Mouse (Mus musculus): Measurements from ENCODE around the gene Epb41l5. TPM values are rescaled to one million over a fixed set of nuclear protein-coding genes. Genes with fewer than 3 reads are reported as not detected.

Epb41l5 gene
- polyA plus RNA-seq, 1 experiment from 2014 or later, result 17.1 TPM

DNA sequence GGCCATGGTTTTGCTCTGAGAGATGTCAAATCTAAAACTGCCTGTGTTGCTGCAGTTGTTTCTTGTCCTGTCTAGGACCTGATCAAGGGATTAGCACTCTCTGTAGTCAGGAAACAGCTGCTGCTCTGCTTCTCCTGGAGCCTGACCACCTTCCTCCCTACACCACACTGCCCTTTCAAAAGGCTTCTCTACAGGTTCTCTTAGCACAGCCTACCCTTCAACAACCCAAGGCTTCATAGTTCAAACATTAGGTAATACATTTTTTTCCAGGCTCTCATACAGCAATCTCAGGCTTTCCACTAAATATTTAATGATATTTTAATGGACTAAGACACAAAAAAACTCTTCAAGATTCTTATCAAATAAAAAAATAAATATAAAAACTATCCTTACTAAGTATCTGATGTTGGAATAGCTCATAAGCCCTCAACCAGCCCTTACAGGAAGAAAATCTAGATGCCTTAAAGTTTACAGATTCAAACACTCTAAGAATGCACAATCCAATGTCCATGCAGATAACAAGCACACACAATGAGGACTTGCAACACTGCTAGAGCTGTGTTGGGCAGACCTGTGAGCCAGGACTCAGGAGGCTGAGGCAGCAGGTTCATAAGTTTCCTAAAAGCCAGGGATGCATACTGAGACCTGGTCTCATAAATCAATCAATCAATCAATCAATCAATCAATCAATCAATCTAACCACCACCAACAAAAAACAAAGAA lies 7.5 kb downstream of the Epb41l5 start:
- Histone ChIP-seq H3K4me1 (no peaks in the 10 kb centered on the region), H3K36me3 (no peaks in the 10 kb centered on the region), H3K27ac (replicated peaks) (no peak overlapping the region), H3K9ac (replicated peaks) (no peak overlapping the region), H3K9me3 (replicated peaks) (no peaks in the 10 kb centered on the region), H3K27me3 (replicated peaks) (no peaks in the 10 kb centered on the region), H3K4me3 (replicated peaks) (no peak overlapping the region), H3K4me2 (no peak overlapping the region)
- ATAC-seq (ENCODE audit: low FRiP score), result no peak

GRCm38 (mm10) chr1:119640006-119640405 lies 8.8 kb downstream of the Epb41l5 start:
- Histone ChIP-seq H3K4me3 (replicated peaks) (no peak overlapping the region), H3K4me1 (no peaks in the 10 kb centered on the region), H3K9me3 (replicated peaks) (no peaks in the 10 kb centered on the region), H3K9ac (replicated peaks) (no peak overlapping the region), H3K36me3 (no peaks in the 10 kb centered on the region), H3K4me2 (no peak overlapping the region), H3K27me3 (replicated peaks) (no peaks in the 10 kb centered on the region), H3K27ac (replicated peaks) (no peak overlapping the region)
- WGBS, result 82% methylated on average over 2 of the region's 2 CpGs
- no peak for ATAC-seq (ENCODE audit: low FRiP score)

DNA sequence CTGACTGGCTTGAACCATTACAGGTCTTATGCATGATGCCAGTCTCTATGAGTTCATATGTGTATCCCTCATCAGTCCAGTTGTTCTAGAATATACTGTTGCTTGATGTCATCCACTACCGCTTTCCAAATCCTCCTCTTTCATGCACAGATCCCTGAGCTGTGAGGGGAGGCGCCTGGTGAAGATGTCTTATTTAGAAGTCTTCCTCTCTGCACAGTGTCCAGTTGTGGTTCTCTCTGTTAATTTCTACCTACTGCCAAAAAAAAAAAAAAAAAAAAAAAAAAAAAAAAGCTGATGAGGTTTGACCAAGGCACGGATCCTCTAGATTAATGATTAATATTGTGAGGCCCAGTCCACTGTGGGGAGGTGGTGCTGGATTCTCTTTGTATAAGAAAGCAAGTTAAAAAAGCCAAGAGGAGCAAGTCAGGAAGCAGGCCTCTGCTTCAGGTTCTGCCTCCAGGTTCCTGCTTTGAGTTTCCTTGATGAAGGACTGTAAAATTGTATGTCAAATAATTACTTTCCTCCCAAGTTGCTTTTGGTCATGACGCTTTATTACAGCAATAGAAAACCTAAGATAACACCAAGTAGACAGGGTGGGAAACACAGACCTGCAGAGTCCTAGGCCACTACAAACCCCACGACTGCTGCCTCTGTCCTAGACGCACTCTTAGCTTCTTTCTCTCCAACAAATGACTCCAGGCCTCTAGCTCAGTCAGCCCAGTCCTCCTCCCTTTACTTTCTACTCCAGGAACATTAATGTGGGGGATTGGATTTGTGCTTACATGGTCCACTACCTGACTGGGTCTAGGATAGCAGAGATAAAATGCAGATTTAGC lies 11.4 kb downstream of the Epb41l5 start:
- Histone ChIP-seq H3K36me3 (no peaks in the 10 kb centered on the region), H3K27me3 (replicated peaks) (no peaks in the 10 kb centered on the region), H3K4me1 (no peaks in the 10 kb centered on the region), H3K4me2 (no peak overlapping the region), H3K4me3 (replicated peaks) (no peak overlapping the region), H3K9me3 (replicated peaks) (no peaks in the 10 kb centered on the region), H3K9ac (replicated peaks) (no peak overlapping the region), H3K27ac (replicated peaks) (no peak overlapping the region)
- WGBS, result 82% methylated on average over 6 of the region's 6 CpGs
- ATAC-seq (ENCODE audit: low FRiP score), result no peak

GRCm38 (mm10) chr1:119634746-119635145 lies 14.1 kb downstream of the Epb41l5 start:
- no peaks in the 10 kb centered on the region for H3K36me3 ChIP-seq
- H3K27ac ChIP-seq (replicated peaks), result no peak overlapping the region
- no peaks in the 10 kb centered on the region for H3K27me3 ChIP-seq (replicated peaks)
- 33% methylated on average over 3 of the region's 3 CpGs for WGBS
- H3K4me3 ChIP-seq (replicated peaks), result no peak overlapping the region
- no peak overlapping the region for H3K9ac ChIP-seq (replicated peaks)
- H3K9me3 ChIP-seq (replicated peaks), result no peaks in the 10 kb centered on the region
- no peak overlapping the region for H3K4me2 ChIP-seq
- no peaks in the 10 kb centered on the region for H3K4me1 ChIP-seq
- ATAC-seq (ENCODE audit: low FRiP score), result no peak

DNA sequence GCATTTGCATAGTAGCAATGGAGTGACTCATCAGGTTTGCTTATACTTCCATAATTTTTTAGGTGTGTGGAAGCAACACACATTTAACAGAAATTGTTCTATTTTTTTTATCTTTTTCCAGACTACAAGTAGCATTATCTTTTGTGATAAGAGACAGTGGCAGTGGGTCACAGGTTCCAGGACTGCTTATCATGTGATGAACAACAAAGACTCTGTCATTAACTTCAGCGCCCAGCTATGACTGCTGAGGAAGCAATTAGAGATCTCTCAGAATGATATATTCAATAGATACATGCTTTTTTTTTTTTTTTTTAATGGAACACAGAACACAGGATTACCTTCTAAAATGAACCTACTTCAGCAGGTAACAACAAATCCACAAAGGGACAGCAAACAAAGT lies 18.4 kb downstream of the Epb41l5 start:
- 69% methylated on average over 1 of the region's 1 CpGs for WGBS
- no peak overlapping the region for H3K4me2 ChIP-seq
- no peak for ATAC-seq (ENCODE audit: low FRiP score)
- no peak overlapping the region for H3K4me3 ChIP-seq (replicated peaks)
- H3K9me3 ChIP-seq (replicated peaks), result no peaks in the 10 kb centered on the region
- H3K36me3 ChIP-seq, result no peaks in the 10 kb centered on the region
- H3K4me1 ChIP-seq, result no peaks in the 10 kb centered on the region
- H3K9ac ChIP-seq (replicated peaks), result no peak overlapping the region
- no peaks in the 10 kb centered on the region for H3K27me3 ChIP-seq (replicated peaks)
- no peak overlapping the region for H3K27ac ChIP-seq (replicated peaks)

- H3K4me3 ChIP-seq (replicated peaks), result no peak overlapping the region
- no peaks in the 10 kb centered on the region for H3K4me1 ChIP-seq
- H3K27me3 ChIP-seq (replicated peaks), result no peaks in the 10 kb centered on the region
- no peak overlapping the region for H3K9ac ChIP-seq (replicated peaks)
- H3K36me3 ChIP-seq, result no peaks in the 10 kb centered on the region
- 86% methylated on average over 4 of the region's 4 CpGs for WGBS
- H3K27ac ChIP-seq (replicated peaks), result no peak overlapping the region
- H3K4me2 ChIP-seq, result no peak overlapping the region
- ATAC-seq (ENCODE audit: low FRiP score), result no peak
- H3K9me3 ChIP-seq (replicated peaks), result no peaks in the 10 kb centered on the region
Observed at GRCm38 (mm10) chr1:119626837-119627236, 22.0 kb downstream of the Epb41l5 start.

GRCm38 (mm10) chr1:119624444-119624843 lies 24.4 kb downstream of the Epb41l5 start:
- H3K4me2 ChIP-seq, result no peak overlapping the region
- no peak overlapping the region for H3K4me3 ChIP-seq (replicated peaks)
- 40% methylated on average over 2 of the region's 2 CpGs for WGBS
- no peaks in the 10 kb centered on the region for H3K4me1 ChIP-seq
- H3K9ac ChIP-seq (replicated peaks), result no peak overlapping the region
- no peaks in the 10 kb centered on the region for H3K9me3 ChIP-seq (replicated peaks)
- H3K36me3 ChIP-seq, result peaks cover 4% of the 10 kb centered on the region; the same call in 1 of the 2 replicates
- ATAC-seq (ENCODE audit: low FRiP score), result no peak
- no peaks in the 10 kb centered on the region for H3K27me3 ChIP-seq (replicated peaks)
- no peak overlapping the region for H3K27ac ChIP-seq (replicated peaks)

GRCm38 (mm10) chr1:119605396-119605795 lies 43.4 kb downstream of the Epb41l5 start:
- 91% methylated on average over 3 of the region's 3 CpGs for WGBS

DNA sequence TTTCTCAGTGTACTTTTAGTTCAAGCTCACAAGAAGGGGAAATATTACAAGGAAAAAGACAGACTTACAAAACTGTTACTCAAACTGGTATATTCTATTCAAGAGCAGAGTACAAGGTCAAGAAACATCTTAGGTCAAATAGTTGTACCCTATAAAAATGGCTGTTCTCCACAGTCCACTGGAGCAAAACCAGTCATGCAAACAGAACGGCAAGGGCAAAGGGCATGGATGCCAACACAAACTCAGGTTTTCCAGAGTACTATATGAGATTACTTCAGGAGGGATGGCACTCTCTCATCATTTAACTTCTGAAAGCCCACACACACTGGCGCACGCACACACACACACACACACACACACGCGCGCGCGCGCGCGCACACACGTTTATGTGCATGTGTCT lies 46.4 kb downstream of the Epb41l5 start:
- Histone ChIP-seq H3K4me3 (replicated peaks) (no peak overlapping the region), H3K27me3 (replicated peaks) (no peaks in the 10 kb centered on the region), H3K9ac (replicated peaks) (no peak overlapping the region), H3K27ac (replicated peaks) (no peak overlapping the region), H3K4me2 (no peak overlapping the region), H3K9me3 (replicated peaks) (no peaks in the 10 kb centered on the region), H3K4me1 (no peaks in the 10 kb centered on the region), H3K36me3 (0 out of 2 replicates have a peak, but pooled peaks cover 4% of the 10 kb centered on the region)
- WGBS, result 98% methylated on average over 12 of the region's 12 CpGs
- no peak for ATAC-seq (ENCODE audit: low FRiP score)

More at GRCm38 (mm10) chr1:119605396-119605795, 43.4 kb downstream of the Epb41l5 start:
- Histone ChIP-seq H3K4me3 (replicated peaks) (no peak overlapping the region), H3K27ac (replicated peaks) (no peak overlapping the region), H3K4me2 (no peak overlapping the region), H3K27me3 (replicated peaks) (no peaks in the 10 kb centered on the region), H3K9me3 (replicated peaks) (no peaks in the 10 kb centered on the region), H3K9ac (replicated peaks) (no peak overlapping the region), H3K4me1 (no peaks in the 10 kb centered on the region), H3K36me3 (0 out of 2 replicates have a peak, but pooled peaks cover 7% of the 10 kb centered on the region)
- ATAC-seq (ENCODE audit: low FRiP score), result no peak

DNA sequence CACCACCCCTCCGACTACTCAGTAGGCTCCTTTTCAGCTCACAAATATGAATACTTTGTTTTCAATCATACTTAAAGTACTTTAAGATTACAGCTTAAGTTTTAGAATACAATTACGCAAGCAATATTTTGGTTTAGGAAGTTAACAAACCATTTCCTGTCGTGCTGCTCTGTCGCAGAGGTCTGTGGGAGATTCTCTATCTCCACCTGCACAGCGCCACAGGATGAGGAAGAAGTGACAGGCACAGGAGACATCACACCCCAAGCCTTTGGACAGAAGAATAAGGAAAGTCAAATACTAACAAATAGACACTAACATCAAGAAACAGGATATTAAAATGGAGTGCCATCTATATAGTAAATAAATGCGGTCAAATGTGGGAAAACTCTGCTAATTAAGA lies 49.9 kb downstream of the Epb41l5 start:
- Histone ChIP-seq H3K9ac (replicated peaks) (no peak overlapping the region), H3K4me1 (no peaks in the 10 kb centered on the region), H3K36me3 (peaks cover 3% of the 10 kb centered on the region; the same call in 1 of the 2 replicates), H3K4me2 (no peak overlapping the region), H3K9me3 (replicated peaks) (no peaks in the 10 kb centered on the region), H3K4me3 (replicated peaks) (no peak overlapping the region), H3K27me3 (replicated peaks) (no peaks in the 10 kb centered on the region), H3K27ac (replicated peaks) (no peak overlapping the region)
- no peak for ATAC-seq (ENCODE audit: low FRiP score)
- WGBS, result 92% methylated on average over 6 of the region's 6 CpGs

DNA sequence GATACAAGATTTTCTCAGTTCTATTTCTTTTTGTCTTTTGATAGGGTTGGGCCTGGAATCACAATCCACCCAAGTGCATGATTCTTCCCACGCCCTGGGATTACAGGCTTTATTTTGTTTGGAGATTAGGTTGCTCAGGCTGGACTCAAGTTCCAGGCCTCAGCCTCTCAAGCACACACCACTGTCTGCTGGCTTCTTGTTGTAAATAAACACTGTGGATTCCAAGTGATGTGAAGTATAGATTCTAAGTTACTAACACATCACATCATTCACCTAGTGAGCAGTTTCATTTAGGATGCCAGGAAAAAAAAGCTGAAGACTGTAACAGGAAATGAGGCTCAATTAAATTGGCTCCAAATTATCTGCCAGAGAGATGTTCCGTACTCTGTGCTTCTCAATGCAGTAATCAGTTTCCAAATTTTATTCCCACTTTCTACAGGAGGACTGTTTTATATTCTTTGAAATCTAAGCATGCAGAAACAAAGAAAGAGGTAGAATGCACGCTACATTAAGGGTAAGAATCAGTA lies 51.8 kb downstream of the Epb41l5 start:
- no peak overlapping the region for H3K4me3 ChIP-seq (replicated peaks)
- H3K4me1 ChIP-seq, result no peaks in the 10 kb centered on the region
- H3K9me3 ChIP-seq (replicated peaks), result no peaks in the 10 kb centered on the region
- no peaks in the 10 kb centered on the region for H3K27me3 ChIP-seq (replicated peaks)
- no peak overlapping the region for H3K27ac ChIP-seq (replicated peaks)
- no peak overlapping the region for H3K4me2 ChIP-seq
- H3K36me3 ChIP-seq, result peaks cover 3% of the 10 kb centered on the region; the same call in 1 of the 2 replicates
- H3K9ac ChIP-seq (replicated peaks), result no peak overlapping the region
- WGBS, result 72% methylated on average over 3 of the region's 3 CpGs
- ATAC-seq (ENCODE audit: low FRiP score), result no peak

DNA sequence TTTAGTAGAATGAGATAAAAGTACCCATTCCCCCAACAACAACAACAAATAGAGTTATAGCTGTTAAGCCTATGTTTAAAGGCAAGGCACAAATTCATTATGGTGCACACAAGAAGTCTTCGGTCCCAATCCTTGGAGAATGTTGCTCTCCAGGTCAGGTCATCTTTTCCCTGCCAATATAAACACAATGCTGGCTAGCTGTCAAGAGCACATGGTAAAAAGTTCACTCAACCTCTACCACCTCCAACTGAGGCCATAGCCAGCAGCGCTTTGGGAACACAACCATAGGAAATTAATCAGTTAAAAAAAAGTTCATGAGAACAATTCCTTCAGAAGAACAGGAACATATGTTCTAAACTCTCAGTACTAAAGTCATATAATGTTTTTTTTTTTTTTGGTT lies 58.8 kb downstream of the Epb41l5 start:
- Histone ChIP-seq H3K4me2 (no peak overlapping the region), H3K27ac (replicated peaks) (no peak overlapping the region), H3K9me3 (replicated peaks) (no peaks in the 10 kb centered on the region), H3K9ac (replicated peaks) (no peak overlapping the region), H3K36me3 (no peaks in the 10 kb centered on the region), H3K4me3 (replicated peaks) (no peak overlapping the region), H3K4me1 (no peaks in the 10 kb centered on the region), H3K27me3 (replicated peaks) (no peaks in the 10 kb centered on the region)
- no peak for ATAC-seq (ENCODE audit: low FRiP score)
- WGBS, result 89% methylated on average over 2 of the region's 2 CpGs
